Mouse (Mus musculus): ENCODE results near the gene Cox5b. TPM values are rescaled to one million over a fixed set of nuclear protein-coding genes. Genes with fewer than 3 reads are reported as not detected.

Cox5b gene
- polyA plus RNA-seq, 2 experiments = 342 to 588 TPM

GRCm38 (mm10) chr1:36739231-36739630, 48.0 kb downstream of the Cox5b start:
- TF ChIP-seq POLR2A (IDR thresholded peaks at IDR 0.05; ENCODE audit: borderline replicate concordance, extremely low read depth, insufficient read depth, insufficient read length) = no peak
- Histone ChIP-seq H3K9me3 (ENCODE audit: control insufficient read depth, low read length) (no peaks in the 10 kb centered on the region), H3K4me1 (ENCODE audit: control insufficient read depth, insufficient read depth, low read length) (no peaks in the 10 kb centered on the region), H3K27ac (replicated peaks; ENCODE audit: low read depth, low read length) (no peak overlapping the region), H3K27me3 (ENCODE audit: control insufficient read depth, insufficient read depth, low read length) (no peaks in the 10 kb centered on the region; the same call in 1 of the 2 replicates), H3K4me2 (replicated peaks; ENCODE audit: low read depth, low read length, severe bottlenecking) (no peak overlapping the region), H3K4me3 (replicated peaks; ENCODE audit: low read length) (no peak overlapping the region), H3K36me3 (ENCODE audit: control insufficient read depth, insufficient read depth, low read length) (no peaks in the 10 kb centered on the region), H3K9ac (ENCODE audit: low read depth, low read length, severe bottlenecking) (no peak overlapping the region)
- DNase-seq (ENCODE audit: low spot score) (no peak), ATAC-seq (ENCODE audit: low FRiP score, low read depth) (no peak)
- WGBS = 74% methylated on average over 5 of the region's 5 CpGs

DNA sequence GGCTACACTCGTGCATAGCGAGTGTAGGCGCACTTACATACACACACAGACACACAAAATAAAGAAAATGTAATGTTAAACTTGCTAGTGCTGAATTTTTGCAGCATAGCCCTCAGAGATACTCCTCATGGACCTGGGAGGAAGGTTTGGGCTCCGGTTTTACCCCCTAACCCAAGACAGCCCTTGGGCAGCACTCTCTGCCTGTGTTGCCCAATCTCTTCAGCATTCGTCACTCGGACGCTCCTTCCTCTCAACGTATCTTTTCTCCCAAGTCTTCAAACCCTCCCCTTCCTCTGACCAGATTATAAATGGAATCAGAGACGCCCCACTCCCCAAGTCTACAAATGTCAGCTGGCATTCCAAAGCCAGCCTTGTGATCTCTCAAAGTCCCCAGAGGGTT, 51.8 kb downstream of the Cox5b start:
- H3K9ac ChIP-seq (ENCODE audit: low read depth, low read length, severe bottlenecking) = no peak overlapping the region
- DNase-seq (ENCODE audit: low spot score) (no peak), ATAC-seq (ENCODE audit: low FRiP score, low read depth) (no peak)
- WGBS = 80% methylated on average over 9 of the region's 9 CpGs
- H3K9me3 ChIP-seq (ENCODE audit: control insufficient read depth, low read length) = no peaks in the 10 kb centered on the region
- H3K4me1 ChIP-seq (ENCODE audit: control insufficient read depth, insufficient read depth, low read length) = no peaks in the 10 kb centered on the region
- no peak overlapping the region for H3K4me3 ChIP-seq (replicated peaks; ENCODE audit: low read length)
- no peak overlapping the region for H3K27ac ChIP-seq (replicated peaks; ENCODE audit: low read depth, low read length)
- H3K36me3 ChIP-seq (ENCODE audit: control insufficient read depth, insufficient read depth, low read length) = no peaks in the 10 kb centered on the region
- TF ChIP-seq POLR2A (IDR thresholded peaks at IDR 0.05; ENCODE audit: borderline replicate concordance, extremely low read depth, insufficient read depth, insufficient read length) = no peak
- H3K27me3 ChIP-seq (ENCODE audit: control insufficient read depth, insufficient read depth, low read length) = no peaks in the 10 kb centered on the region; the same call in 1 of the 2 replicates
- no peak overlapping the region for H3K4me2 ChIP-seq (replicated peaks; ENCODE audit: low read depth, low read length, severe bottlenecking)

Small RNAs within 50 kb of the gene (microRNA-seq; reads per million reads assigned to microRNA genes)
- not detected for gene Gm24133

Other genes with a start within 250 kb of the Cox5b start
- gene Lman2l, start 246.2 kb upstream of the Cox5b start, polyA plus RNA-seq (2012; rRNA removed) = 32.2 and 40.7 TPM in 2 replicates
- gene Lman2l, start 246.2 kb upstream of the Cox5b start, polyA plus RNA-seq (2014; fragmentation: Nextera tagmentation; extraction: Ambion mirVana) = 26.7 and 30.7 TPM in 2 replicates
- 7.3 and 9.4 TPM in 2 replicates for gene Cnnm4, start 219.8 kb upstream of the Cox5b start, polyA plus RNA-seq (2012; rRNA removed)
- gene Cnnm4, start 219.8 kb upstream of the Cox5b start, polyA plus RNA-seq (2014; fragmentation: Nextera tagmentation; extraction: Ambion mirVana) = 13.1 and 15.1 TPM in 2 replicates
- 22.5 and 25.9 TPM in 2 replicates for gene Cnnm3, start 179.6 kb upstream of the Cox5b start, polyA plus RNA-seq (2012; rRNA removed)
- gene Cnnm3, start 179.6 kb upstream of the Cox5b start, polyA plus RNA-seq (2014; fragmentation: Nextera tagmentation; extraction: Ambion mirVana) = 6.4 and 6.8 TPM in 2 replicates
- 27.4 and 32.8 TPM in 2 replicates for gene Ankrd23, start 154.6 kb upstream of the Cox5b start, polyA plus RNA-seq (2012; rRNA removed)
- gene Ankrd23, start 154.6 kb upstream of the Cox5b start, polyA plus RNA-seq (2014; fragmentation: Nextera tagmentation; extraction: Ambion mirVana) = 9.9 and 11.6 TPM in 2 replicates
- gene Gm42417, start 152.0 kb upstream of the Cox5b start, polyA plus RNA-seq (2012; rRNA removed) = 0.47 TPM in 1 of 2 replicates, not detected in the other
- not detected in 2 replicates for gene Gm42417, start 152.0 kb upstream of the Cox5b start, polyA plus RNA-seq (2014; fragmentation: Nextera tagmentation; extraction: Ambion mirVana)
- 22.4 and 26.2 TPM in 2 replicates for gene Ankrd39, start 144.0 kb upstream of the Cox5b start, polyA plus RNA-seq (2012; rRNA removed)
- 22.5 and 22.9 TPM in 2 replicates for gene Ankrd39, start 144.0 kb upstream of the Cox5b start, polyA plus RNA-seq (2014; fragmentation: Nextera tagmentation; extraction: Ambion mirVana)
- 45.9 and 48.5 TPM in 2 replicates for gene Sema4c, start 133.1 kb upstream of the Cox5b start, polyA plus RNA-seq (2012; rRNA removed)
- gene Sema4c, start 133.1 kb upstream of the Cox5b start, polyA plus RNA-seq (2014; fragmentation: Nextera tagmentation; extraction: Ambion mirVana) = 2.0 and 4.0 TPM in 2 replicates
- 0.67 and 1.1 TPM in 2 replicates for gene Fam178b, start 8.3 kb upstream of the Cox5b start, polyA plus RNA-seq (2012; rRNA removed)
- 1.1 and 1.5 TPM in 2 replicates for gene Fam178b, start 8.3 kb upstream of the Cox5b start, polyA plus RNA-seq (2014; fragmentation: Nextera tagmentation; extraction: Ambion mirVana)
- 0.10 TPM in 1 of 2 replicates, not detected in the other for gene 4933424G06Rik, start 18.7 kb downstream of the Cox5b start, polyA plus RNA-seq (2012; rRNA removed)
- gene 4933424G06Rik, start 18.7 kb downstream of the Cox5b start, polyA plus RNA-seq (2014; fragmentation: Nextera tagmentation; extraction: Ambion mirVana) = not detected in 2 replicates
- 162 and 189 TPM in 2 replicates for gene Actr1b, start 23.0 kb downstream of the Cox5b start, polyA plus RNA-seq (2012; rRNA removed)
- gene Actr1b, start 23.0 kb downstream of the Cox5b start, polyA plus RNA-seq (2014; fragmentation: Nextera tagmentation; extraction: Ambion mirVana) = 85.7 and 93.1 TPM in 2 replicates
- 0.88 and 1.2 TPM in 2 replicates for gene Zap70, start 70.3 kb downstream of the Cox5b start, polyA plus RNA-seq (2012; rRNA removed)
- 0.54 and 0.91 TPM in 2 replicates for gene Zap70, start 70.3 kb downstream of the Cox5b start, polyA plus RNA-seq (2014; fragmentation: Nextera tagmentation; extraction: Ambion mirVana)